Mouse (Mus musculus): ENCODE measurements at regions not wholly inside any gene's neighbourhood (a gene's known extent, or its start where the extent isn't known, plus 50 kb on each side); places are given as distances from the start of the nearest gene placed in this dataset.
A peak's percentile ranks its signal among the peaks of the same experiment; 100 is the strongest.

DNA sequence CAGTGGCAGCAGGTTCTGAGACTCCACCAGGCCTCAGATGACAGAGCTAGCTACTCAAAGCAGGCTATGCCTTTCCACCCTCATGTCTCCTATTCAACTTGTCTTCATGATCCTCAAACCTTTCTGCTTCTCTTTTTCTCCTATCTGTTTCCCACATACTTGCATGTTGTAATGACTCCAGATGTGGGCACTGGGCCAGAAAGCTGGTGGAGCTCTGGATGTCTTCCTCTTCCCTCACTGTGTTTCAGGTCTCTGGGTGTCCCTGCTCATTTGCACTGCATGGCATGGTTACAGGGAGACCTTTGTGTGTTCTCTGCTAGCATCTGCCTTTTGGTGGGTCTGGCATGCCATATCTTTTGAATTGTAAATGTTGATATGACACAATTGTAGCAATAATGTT, 1354.7 kb upstream of the Pcdh17 start:
- peak in 1 of 2 experiments; percentile 30 for DNase-seq

Measured in kidney, postnatal 25 days (tissue).